Mouse (Mus musculus) liver, adult 2 months (tissue): Measurements from ENCODE around the gene Slc6a18.

Source experiments
- CTCF ChIP-seq: fragments of 200-500 bp; IDR thresholded peaks from 2 replicates; pipeline ENCODE4 v1.5.1; 2011; ENCODE audit warnings: low read depth, low read length, control low read depth
- POLR2A ChIP-seq: fragments of 200-500 bp; IDR thresholded peaks from 2 replicates; pipeline ENCODE4 v1.6.1; 2011; ENCODE audit warnings: low read length, control low read depth; ENCODE audit not compliant: insufficient read depth; ENCODE audit errors: extremely low read depth

DNA sequence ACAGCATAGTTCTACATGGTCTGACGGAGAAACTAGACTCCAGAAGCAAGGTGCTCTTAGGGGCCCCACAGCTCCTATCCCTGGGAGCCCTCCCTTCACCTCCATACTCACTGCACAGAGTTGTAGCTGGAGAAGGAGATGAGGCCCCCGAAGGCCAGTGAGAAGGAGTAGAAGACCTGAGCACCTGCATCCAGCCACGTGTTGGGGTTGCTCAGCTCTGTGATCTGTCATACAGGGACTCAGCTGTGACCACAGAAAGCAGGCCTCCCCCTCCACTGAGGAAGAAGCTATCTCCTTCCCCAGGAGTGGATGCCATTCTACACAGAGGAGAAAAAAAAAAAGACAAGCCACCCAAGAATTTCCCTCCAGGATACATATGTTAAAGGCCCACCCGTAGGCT lies 11.1 kb upstream of the Slc6a18 start:
- no peak for TF ChIP-seq POLR2A
- no peak for TF ChIP-seq CTCF
